Mouse (Mus musculus) cerebellum, adult 18-20 months (tissue): ENCODE results near the gene Tcl1.
"Not testable (repeated sequence)": the region's sequence is repeated elsewhere in the genome, so short reads cannot be mapped to it uniquely, and the experiment has no call there.

Experiments used
- DNase-seq, 2 experiments: peaks; one replicate each; pipeline ENCODE4 v3.0.0; 2021

Gene Tcl1

DNA sequence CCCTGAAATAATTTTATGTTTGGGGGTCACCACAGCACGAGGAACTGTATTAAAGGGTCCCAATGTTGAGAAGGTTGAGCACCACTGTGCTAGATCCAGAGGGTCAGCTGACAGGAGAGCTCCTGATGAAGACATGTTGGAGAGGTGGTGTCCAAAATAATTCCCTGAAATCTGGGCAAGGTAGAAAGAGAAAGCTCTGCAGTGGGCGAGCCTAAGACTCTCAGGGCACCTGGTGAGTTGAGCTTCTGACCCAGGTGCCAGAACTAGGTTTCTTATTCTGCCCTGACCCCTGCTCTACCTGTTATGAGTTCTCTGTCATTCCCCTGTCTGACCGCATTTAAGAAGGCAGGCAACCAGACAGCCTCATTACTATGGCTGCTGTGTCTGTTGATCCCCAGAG, 46.5 kb downstream of the Tcl1 start, which contains the start of gene Tcl1b5:
TSS of gene Tcl1b5 (plus strand) at position 301 of the 400 bp plus-strand sequence.
- not testable (repeated sequence) for DNase-seq

DNA sequence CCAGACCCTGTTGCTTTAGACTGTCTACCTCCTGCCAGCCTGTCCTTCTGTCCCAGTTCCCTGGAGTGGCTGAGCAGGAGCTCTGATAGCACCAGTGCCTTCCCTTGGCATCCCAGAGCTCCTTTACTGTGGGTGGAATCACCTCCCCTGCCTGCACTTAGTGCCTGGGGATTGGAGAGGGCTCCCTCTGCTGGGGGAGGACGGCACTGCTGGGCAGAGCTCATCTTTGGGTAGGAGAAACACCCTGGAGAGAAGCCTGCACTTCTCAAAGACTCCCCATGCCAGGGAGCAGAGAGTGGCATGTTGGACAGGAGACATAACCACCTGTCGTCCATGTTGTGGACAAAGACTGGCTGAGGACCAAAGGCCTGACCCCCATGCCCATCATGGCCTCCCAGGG, 48.3 kb downstream of the Tcl1 start:
- DNase-seq = peak; percentile 21 to 31

DNA sequence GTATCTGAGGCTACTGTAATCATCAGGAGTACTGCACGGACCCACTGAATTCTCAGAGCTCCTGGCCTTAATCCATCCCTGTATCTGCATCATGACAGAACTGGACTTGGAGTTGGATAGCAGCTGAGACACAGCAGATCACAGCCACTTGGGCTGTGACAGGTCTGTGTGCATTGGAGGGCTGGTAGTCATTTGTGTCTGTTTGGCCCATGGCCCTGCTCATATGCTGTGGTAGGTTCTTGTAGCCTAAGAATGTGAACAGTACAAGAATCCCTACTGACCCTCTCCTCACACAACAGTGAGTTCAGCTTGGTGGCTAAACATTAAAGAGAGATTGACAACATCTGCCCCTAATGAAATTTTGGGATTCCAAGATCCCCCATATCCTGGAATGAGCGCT, 49.2 kb downstream of the Tcl1 start:
- no peak for DNase-seq
